Mouse (Mus musculus): ENCODE results near the gene Dapk1. TPM values are rescaled to one million over a fixed set of nuclear protein-coding genes. Genes with fewer than 3 reads are reported as not detected.

Dapk1 gene
- polyA plus RNA-seq, 1 experiment from 2014 or later = 8.8 TPM

GRCm38 (mm10) chr13:60747201-60747600 lies 145.5 kb downstream of the Dapk1 start:
- Histone ChIP-seq H3K36me3 (peaks cover 43% of the 10 kb centered on the region), H3K9ac (no peak overlapping the region), H3K4me3 (no peak overlapping the region), H3K4me1 (peaks cover 49% of the 10 kb centered on the region), H3K4me2 (no peak overlapping the region), H3K27me3 (replicated peaks) (no peaks in the 10 kb centered on the region), H3K9me3 (replicated peaks) (no peaks in the 10 kb centered on the region), H3K27ac (no peak overlapping the region)
- WGBS (ENCODE audit: insufficient replicate concordance) = 75% methylated on average over 1 of the region's 1 CpGs
- no peak for ATAC-seq

- Histone ChIP-seq H3K9ac (no peak overlapping the region), H3K4me1 (peaks cover 36% of the 10 kb centered on the region), H3K4me2 (no peak overlapping the region), H3K27me3 (replicated peaks) (no peaks in the 10 kb centered on the region), H3K9me3 (replicated peaks) (no peaks in the 10 kb centered on the region), H3K36me3 (peaks cover 57% of the 10 kb centered on the region), H3K4me3 (no peak overlapping the region), H3K27ac (no peak overlapping the region)
- ATAC-seq = no peak
- WGBS (ENCODE audit: insufficient replicate concordance) = 76% methylated on average over 2 of the region's 2 CpGs
Measured at GRCm38 (mm10) chr13:60748556-60748955, 146.8 kb downstream of the Dapk1 start.

- 85% methylated on average over 7 of the region's 7 CpGs for WGBS (ENCODE audit: insufficient replicate concordance)
- no peak overlapping the region for H3K4me3 ChIP-seq
- H3K4me2 ChIP-seq = no peak overlapping the region
- no peak overlapping the region for H3K9ac ChIP-seq
- H3K36me3 ChIP-seq = peaks cover 64% of the 10 kb centered on the region
- ATAC-seq = no peak
- peaks cover 12% of the 10 kb centered on the region for H3K4me1 ChIP-seq
- no peak overlapping the region for H3K27ac ChIP-seq
- no peaks in the 10 kb centered on the region for H3K27me3 ChIP-seq (replicated peaks)
- H3K9me3 ChIP-seq (replicated peaks) = no peaks in the 10 kb centered on the region
Measured at GRCm38 (mm10) chr13:60750930-60751329, 149.2 kb downstream of the Dapk1 start.

- ATAC-seq = no peak
- no peaks in the 10 kb centered on the region for H3K27me3 ChIP-seq (replicated peaks)
- no peaks in the 10 kb centered on the region for H3K4me1 ChIP-seq
- WGBS (ENCODE audit: insufficient replicate concordance) = 77% methylated on average over 6 of the region's 6 CpGs
- H3K27ac ChIP-seq = no peak overlapping the region
- H3K4me3 ChIP-seq = no peak overlapping the region
- no peak overlapping the region for H3K4me2 ChIP-seq
- peaks cover 64% of the 10 kb centered on the region for H3K36me3 ChIP-seq
- no peaks in the 10 kb centered on the region for H3K9me3 ChIP-seq (replicated peaks)
- no peak overlapping the region for H3K9ac ChIP-seq
Measured at GRCm38 (mm10) chr13:60753216-60753615, 151.5 kb downstream of the Dapk1 start.

GRCm38 (mm10) chr13:60755251-60755650 lies 153.5 kb downstream of the Dapk1 start:
- Histone ChIP-seq H3K36me3 (peaks cover 52% of the 10 kb centered on the region), H3K4me1 (no peaks in the 10 kb centered on the region), H3K9me3 (replicated peaks) (no peaks in the 10 kb centered on the region), H3K9ac (no peak overlapping the region), H3K27ac (no peak overlapping the region), H3K4me3 (no peak overlapping the region), H3K27me3 (replicated peaks) (no peaks in the 10 kb centered on the region), H3K4me2 (no peak overlapping the region)
- no peak for ATAC-seq
- 65% methylated on average over 2 of the region's 2 CpGs for WGBS (ENCODE audit: insufficient replicate concordance)

GRCm38 (mm10) chr13:60757292-60757691 lies 155.5 kb downstream of the Dapk1 start:
- Histone ChIP-seq H3K4me3 (no peak overlapping the region), H3K9ac (no peak overlapping the region), H3K36me3 (peaks cover 50% of the 10 kb centered on the region), H3K4me2 (no peak overlapping the region), H3K27ac (no peak overlapping the region), H3K9me3 (replicated peaks) (no peaks in the 10 kb centered on the region), H3K4me1 (no peaks in the 10 kb centered on the region), H3K27me3 (replicated peaks) (no peaks in the 10 kb centered on the region)
- 70% methylated on average over 13 of the region's 13 CpGs for WGBS (ENCODE audit: insufficient replicate concordance)
- no peak for ATAC-seq

GRCm38 (mm10) chr13:60759136-60759535 lies 157.4 kb downstream of the Dapk1 start:
- Histone ChIP-seq H3K27ac (no peak overlapping the region), H3K27me3 (replicated peaks) (no peaks in the 10 kb centered on the region), H3K4me3 (no peak overlapping the region), H3K9ac (no peak overlapping the region), H3K36me3 (peaks cover 36% of the 10 kb centered on the region), H3K4me1 (no peaks in the 10 kb centered on the region), H3K9me3 (replicated peaks) (no peaks in the 10 kb centered on the region), H3K4me2 (no peak overlapping the region)
- WGBS (ENCODE audit: insufficient replicate concordance) = 43% methylated on average over 6 of the region's 6 CpGs
- no peak for ATAC-seq

- Histone ChIP-seq H3K4me3 (no peak overlapping the region), H3K9ac (no peak overlapping the region), H3K4me1 (no peaks in the 10 kb centered on the region), H3K36me3 (peaks cover 35% of the 10 kb centered on the region), H3K27ac (no peak overlapping the region), H3K27me3 (replicated peaks) (no peaks in the 10 kb centered on the region), H3K4me2 (no peak overlapping the region), H3K9me3 (replicated peaks) (no peaks in the 10 kb centered on the region)
- WGBS (ENCODE audit: insufficient replicate concordance) = 80% methylated on average over 12 of the region's 12 CpGs
- ATAC-seq = no peak
Measured at GRCm38 (mm10) chr13:60760392-60760791, 158.6 kb downstream of the Dapk1 start.

- Histone ChIP-seq H3K27ac (no peak overlapping the region), H3K4me1 (no peaks in the 10 kb centered on the region), H3K9me3 (replicated peaks) (no peaks in the 10 kb centered on the region), H3K9ac (no peak overlapping the region), H3K4me3 (no peak overlapping the region), H3K27me3 (replicated peaks) (no peaks in the 10 kb centered on the region), H3K4me2 (no peak overlapping the region), H3K36me3 (peaks cover 35% of the 10 kb centered on the region)
- no peak for ATAC-seq
- 90% methylated on average over 17 of the region's 17 CpGs for WGBS (ENCODE audit: insufficient replicate concordance)
Measured at GRCm38 (mm10) chr13:60761161-60761560, 159.4 kb downstream of the Dapk1 start.

GRCm38 (mm10) chr13:60780534-60780933 lies 178.8 kb downstream of the Dapk1 start:
- Histone ChIP-seq H3K4me2 (no peak overlapping the region), H3K27me3 (replicated peaks) (no peaks in the 10 kb centered on the region), H3K36me3 (no peaks in the 10 kb centered on the region), H3K9ac (no peak overlapping the region), H3K27ac (no peak overlapping the region), H3K4me1 (no peaks in the 10 kb centered on the region), H3K9me3 (replicated peaks) (no peaks in the 10 kb centered on the region), H3K4me3 (no peak overlapping the region)
- 63% methylated on average over 3 of the region's 3 CpGs for WGBS (ENCODE audit: insufficient replicate concordance)
- ATAC-seq = no peak

- Histone ChIP-seq H3K9ac (no peak overlapping the region), H3K4me3 (no peak overlapping the region), H3K4me1 (no peaks in the 10 kb centered on the region), H3K36me3 (no peaks in the 10 kb centered on the region), H3K27ac (no peak overlapping the region), H3K9me3 (replicated peaks) (no peaks in the 10 kb centered on the region), H3K4me2 (no peak overlapping the region), H3K27me3 (replicated peaks) (no peaks in the 10 kb centered on the region)
- 75% methylated on average over 7 of the region's 7 CpGs for WGBS (ENCODE audit: insufficient replicate concordance)
- no peak for ATAC-seq
Measured at GRCm38 (mm10) chr13:60783301-60783700, 181.6 kb downstream of the Dapk1 start.

GRCm38 (mm10) chr13:60786264-60786663 lies 184.5 kb downstream of the Dapk1 start, which contains the start of gene BC051665:
TSS of gene BC051665 (minus strand) at chr13:60786364.
- H3K27ac ChIP-seq = no peak within 1 kb of the TSS
- ATAC-seq = no peak
- no peaks in the 10 kb centered on the region for H3K27me3 ChIP-seq (replicated peaks)
- H3K9me3 ChIP-seq (replicated peaks) = no peaks in the 10 kb centered on the region
- no peak within 1 kb of the TSS for H3K9ac ChIP-seq
- H3K4me3 ChIP-seq = no peak within 1 kb of the TSS
- no peaks in the 10 kb centered on the region for H3K4me1 ChIP-seq
- H3K4me2 ChIP-seq = no peak within 1 kb of the TSS
- H3K36me3 ChIP-seq = no peaks in the 10 kb centered on the region

- H3K9me3 ChIP-seq (replicated peaks) = no peaks in the 10 kb centered on the region
- H3K9ac ChIP-seq = no peak overlapping the region
- no peak for ATAC-seq
- no peaks in the 10 kb centered on the region for H3K36me3 ChIP-seq
- WGBS (ENCODE audit: insufficient replicate concordance) = 55% methylated on average over 1 of the region's 1 CpGs
- no peaks in the 10 kb centered on the region for H3K27me3 ChIP-seq (replicated peaks)
- H3K4me1 ChIP-seq = no peaks in the 10 kb centered on the region
- H3K4me3 ChIP-seq = no peak overlapping the region
- no peak overlapping the region for H3K4me2 ChIP-seq
- H3K27ac ChIP-seq = no peak overlapping the region
Measured at GRCm38 (mm10) chr13:60789466-60789865, 187.7 kb downstream of the Dapk1 start.
